Mouse (Mus musculus) heart, embryonic 14.5 days (tissue): ENCODE results near the gene Psap. TPM values are rescaled to one million over a fixed set of nuclear protein-coding genes. Genes with fewer than 3 reads are reported as not detected.

Experiments
- ATAC-seq: fragments of 200-750 bp; cut with Nextera tagmentation; 2 replicates; pipeline ENCODE4 v1.8.0; 2017; ENCODE audit warnings: low read depth, moderate TSS enrichment; ENCODE audit not compliant: insufficient number of reproducible peaks, insufficient read depth, low FRiP score
- H3K27ac ChIP-seq, 2 experiments: fragments of 200-500 bp in 1 of 2; fragments of 300-500 bp in 1 of 2; sonication (generic) in 1 of 2; replicated peaks in 1 of 2; 2 replicates each; pipeline ENCODE4 v1.5.1; 2012 to 2014; ENCODE audit warnings: low read depth in 2 of 2, low read length in 2 of 2, control low read depth in 1 of 2, mild to moderate bottlenecking in 1 of 2, mixed read lengths in 1 of 2; ENCODE audit not compliant: control insufficient read depth in 1 of 2, insufficient read depth in 1 of 2
- H3K27me3 ChIP-seq: fragments of 300-500 bp; sonication (generic); 2 replicates; pipeline ENCODE4 v1.6.1; 2014; ENCODE audit warnings: mild to moderate bottlenecking, low read length, control low read depth; ENCODE audit not compliant: control insufficient read depth, insufficient read depth
- H3K36me3 ChIP-seq: fragments of 300-500 bp; sonication (generic); 2 replicates; pipeline ENCODE4 v1.6.1; 2014; ENCODE audit warnings: mild to moderate bottlenecking, control low read depth, low read length, mixed read lengths; ENCODE audit not compliant: control insufficient read depth, insufficient read depth
- H3K4me1 ChIP-seq, 2 experiments: fragments of 200-500 bp in 1 of 2; fragments of 300-500 bp in 1 of 2; sonication (generic) in 1 of 2; 2 replicates each; pipeline ENCODE4 v1.6.1; 2012 to 2014; ENCODE audit warnings: low read length in 2 of 2, control low read depth in 1 of 2, mixed read lengths in 1 of 2; ENCODE audit not compliant: control insufficient read depth in 2 of 2, insufficient read depth in 2 of 2
- H3K4me2 ChIP-seq: fragments of 300-500 bp; sonication (generic); 2 replicates; pipeline ENCODE4 v1.6.1; 2014; ENCODE audit warnings: mild to moderate bottlenecking, low read length
- H3K4me3 ChIP-seq, 2 experiments: fragments of 200-500 bp in 1 of 2; fragments of 300-500 bp in 1 of 2; sonication (generic) in 1 of 2; 2 replicates each; pipeline ENCODE4 v1.5.1; 2012 to 2014; ENCODE audit warnings: low read length in 2 of 2, mild to moderate bottlenecking in 2 of 2, control low read depth in 1 of 2, low read depth in 1 of 2, moderate library complexity in 1 of 2; ENCODE audit not compliant: control insufficient read depth in 1 of 2, insufficient read depth in 1 of 2
- H3K9ac ChIP-seq: fragments of 300-500 bp; sonication (generic); 2 replicates; pipeline ENCODE4 v1.6.1; 2014; ENCODE audit warnings: mild to moderate bottlenecking, low read length
- H3K9me3 ChIP-seq: fragments of 300-500 bp; sonication (generic); 2 replicates; pipeline ENCODE4 v1.6.1; 2016; ENCODE audit warnings: low read length, control low read depth; ENCODE audit not compliant: control insufficient read depth
- WGBS: fragments of 180-500 bp; shearing (Covaris S2); extraction: QIAGEN DNeasy Blood & Tissue Kit; methylation state at CpG from one replicate; pipeline ENCODE4 v1.1.7; 2014; 5-methylcytosine and 5-hydroxymethylcytosine counted together
- polyA plus RNA-seq: library from polyadenylated mRNA; unstranded; fragments of >200 nt; fragmentation: Nextera tagmentation; extraction: Ambion mirVana; gene quantifications from 2 replicates; pipeline ENCODE4 v1.2.1, GENCODE M21; 2014

The Psap gene
- polyA plus RNA-seq, 1 experiment from 2014 or later, result 98.1 TPM

- H3K9ac ChIP-seq, result no peak overlapping the region
- no peaks in the 10 kb centered on the region for H3K9me3 ChIP-seq
- WGBS, result 82% methylated on average over 17 of the region's 17 CpGs
- ATAC-seq, result no peak
- H3K27ac ChIP-seq, result no peak overlapping the region
- H3K4me3 ChIP-seq, result no peak overlapping the region
- H3K4me2 ChIP-seq, result no peak overlapping the region
- no peaks in the 10 kb centered on the region for H3K27me3 ChIP-seq
- H3K4me1 ChIP-seq, result no peaks in the 10 kb centered on the region
- peaks cover 52% of the 10 kb centered on the region for H3K36me3 ChIP-seq
Measured at GRCm38 (mm10) chr10:60303419-60303818, 26.0 kb downstream of the Psap start.

- Histone ChIP-seq H3K9me3 (no peaks in the 10 kb centered on the region), H3K4me3 (no peak overlapping the region), H3K36me3 (peaks cover 36% of the 10 kb centered on the region), H3K9ac (no peak overlapping the region), H3K27ac (no peak overlapping the region), H3K4me2 (no peak overlapping the region), H3K4me1 (no peaks in the 10 kb centered on the region), H3K27me3 (no peaks in the 10 kb centered on the region)
- 55% methylated on average over 15 of the region's 15 CpGs for WGBS
- no peak; the same call in 1 of the 2 replicates for ATAC-seq
Measured at GRCm38 (mm10) chr10:60304854-60305628, 27.6 kb downstream of the Psap start.

DNA sequence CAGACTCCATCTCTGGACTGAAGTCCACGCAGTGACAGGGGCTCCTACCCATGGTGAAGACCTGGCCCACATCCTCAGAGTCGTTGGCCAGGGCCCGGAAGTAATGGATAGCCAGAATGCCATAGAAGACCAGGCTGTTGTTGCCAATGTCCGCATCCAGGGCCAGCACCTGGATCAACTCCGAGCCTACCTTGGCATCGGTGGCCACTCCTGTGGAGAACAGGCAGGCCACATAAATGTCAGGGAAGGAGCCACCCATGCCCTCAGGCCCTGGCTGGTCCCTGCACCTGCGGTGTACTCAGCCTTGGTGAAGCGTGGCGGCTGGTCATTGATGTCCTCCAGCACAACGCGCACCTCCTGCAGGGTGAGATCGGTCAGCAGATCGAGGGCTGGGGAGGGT lies 33.2 kb downstream of the Psap start:
- no peaks in the 10 kb centered on the region for H3K27me3 ChIP-seq
- no peaks in the 10 kb centered on the region for H3K36me3 ChIP-seq
- no peak overlapping the region for H3K27ac ChIP-seq
- no peaks in the 10 kb centered on the region for H3K4me1 ChIP-seq
- H3K9me3 ChIP-seq, result no peaks in the 10 kb centered on the region
- 86% methylated on average over 13 of the region's 13 CpGs for WGBS
- no peak overlapping the region for H3K4me2 ChIP-seq
- ATAC-seq, result no peak
- no peak overlapping the region for H3K9ac ChIP-seq
- no peak overlapping the region for H3K4me3 ChIP-seq

DNA sequence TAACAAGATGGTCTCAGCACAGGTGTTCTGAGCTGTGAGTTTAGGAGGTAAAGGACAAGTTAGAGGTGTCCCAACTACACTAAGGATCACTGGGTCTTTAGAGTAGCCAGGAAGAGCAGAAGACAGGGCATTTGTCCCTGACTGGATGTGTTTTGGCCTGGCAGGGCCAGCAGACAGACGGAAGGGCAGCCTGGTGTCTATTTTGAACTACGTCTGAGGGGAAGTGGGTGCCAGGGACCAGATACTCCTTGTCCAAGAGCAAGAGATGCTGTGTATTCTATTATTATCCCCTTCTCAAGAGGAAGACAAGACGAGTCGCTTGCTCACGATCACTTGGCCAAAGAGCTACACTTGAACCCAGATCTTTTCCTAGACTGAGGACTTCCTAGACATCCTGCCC lies 36.2 kb downstream of the Psap start:
- Histone ChIP-seq H3K27me3 (no peaks in the 10 kb centered on the region), H3K9ac (no peak overlapping the region), H3K4me2 (no peak overlapping the region), H3K4me1 (no peaks in the 10 kb centered on the region), H3K9me3 (no peaks in the 10 kb centered on the region), H3K36me3 (no peaks in the 10 kb centered on the region), H3K4me3 (no peak overlapping the region), H3K27ac (no peak overlapping the region)
- no peak for ATAC-seq
- 74% methylated on average over 5 of the region's 5 CpGs for WGBS

GRCm38 (mm10) chr10:60316166-60316565 lies 38.7 kb downstream of the Psap start:
- Histone ChIP-seq H3K4me1 (no peaks in the 10 kb centered on the region), H3K4me2 (no peak overlapping the region), H3K4me3 (no peak overlapping the region), H3K9ac (no peak overlapping the region), H3K36me3 (no peaks in the 10 kb centered on the region), H3K27ac (no peak overlapping the region), H3K9me3 (0 out of 2 replicates have a peak, but pooled peaks cover 4% of the 10 kb centered on the region), H3K27me3 (no peaks in the 10 kb centered on the region)
- WGBS, result 82% methylated on average over 4 of the region's 4 CpGs
- ATAC-seq, result no peak

GRCm38 (mm10) chr10:60328963-60329650 lies 51.7 kb downstream of the Psap start:
- Histone ChIP-seq H3K9ac (no peak overlapping the region), H3K4me1 (peaks cover 11% of the 10 kb centered on the region in 2 experiments), H3K4me2 (no peak overlapping the region), H3K36me3 (no peaks in the 10 kb centered on the region), H3K27ac (0 out of 4 replicates have a peak overlapping the region, but pooled peaks of 1 of the 2 experiments have one; percentile 16), H3K4me3 (no peak overlapping the region), H3K27me3 (no peaks in the 10 kb centered on the region), H3K9me3 (no peaks in the 10 kb centered on the region)
- ATAC-seq, result no peak
- WGBS, result 45% methylated on average over 11 of the region's 11 CpGs

GRCm38 (mm10) chr10:60334583-60334982 lies 57.2 kb downstream of the Psap start:
- no peak overlapping the region for H3K4me3 ChIP-seq
- H3K36me3 ChIP-seq, result no peaks in the 10 kb centered on the region
- no peak overlapping the region for H3K4me2 ChIP-seq
- H3K4me1 ChIP-seq, result peaks cover 6 to 11% of the 10 kb centered on the region in 2 experiments; a peak in 2 of 4 replicates
- H3K9ac ChIP-seq, result no peak overlapping the region
- ATAC-seq, result no peak
- 0 out of 2 replicates have a peak, but pooled peaks cover 2% of the 10 kb centered on the region for H3K9me3 ChIP-seq
- no peaks in the 10 kb centered on the region for H3K27me3 ChIP-seq
- H3K27ac ChIP-seq, result no peak overlapping the region
- whole genome bisulfite sequencing, result 39% methylated on average over 7 of the region's 7 CpGs
